Comparison of ENCODE assay signal across 23 mouse cellular contexts in genomic region chr6:28599120-28599519, GRCm38 (mm10).
DNase-seq lines count a peak whose midpoint lies in the region; ATAC-seq lines count a peak whose summit lies in the region.
"Had no signal": no experiment of that assay in that cellular context is flagged by ENCODE, and none has a peak within 500 bp of the region (broad histone marks: within the 10 kb centered on the region; RNA-seq: fewer than 3 reads in every experiment).

No protein-coding gene starts in this region.

- WGBS in liver, embryonic 11.5 days = 46% methylated on average over 5 of the region's 5 CpGs

- H3K9ac ChIP-seq in liver, embryonic 11.5 days (ENCODE audit: low read depth, low read length) = no peak overlapping the region
- H3K9ac ChIP-seq: embryonic facial prominence, embryonic 12.5 days; forebrain, embryonic 15.5 days; heart, embryonic 12.5 days; hindbrain, embryonic 13.5 days; kidney, embryonic 15.5 days; limb, embryonic 12.5 days; lung, embryonic 15.5 days; neural tube, embryonic 15.5 days had no signal

- peaks cover 43% of the 10 kb centered on the region for H3K4me1 ChIP-seq in liver, embryonic 11.5 days (replicated peaks; ENCODE audit: control insufficient read depth, insufficient read depth, low read length)
- H3K4me1 ChIP-seq: forebrain, embryonic 15.5 days had no signal

- peak overlapping the region; percentile 47 for H3K4me2 ChIP-seq in liver, embryonic 11.5 days
- H3K4me2 ChIP-seq: embryonic facial prominence, embryonic 12.5 days; forebrain, embryonic 15.5 days; heart, embryonic 12.5 days; hindbrain, embryonic 13.5 days; kidney, embryonic 15.5 days; limb, embryonic 12.5 days; lung, embryonic 15.5 days; neural tube, embryonic 15.5 days had no signal

- DNase-seq in CD4-positive helper T cell, adult 2 months (ENCODE audit: low read depth, low spot score) = peak; percentile 19
- peak; percentile 87 for DNase-seq in MEL-GATA-1-ER (ENCODE audit: extremely low read depth, low read depth)
- DNase-seq in liver, embryonic 11.5 days (ENCODE audit: low spot score) = no peak
- DNase-seq in gastrocnemius, postnatal 10 days = no peak
- no peak for DNase-seq in cerebellum, adult 18-20 months
- no peak for DNase-seq in urinary bladder, postnatal 14 days (ENCODE audit: low spot score)
- DNase-seq: adrenal gland, adult 2 months; cerebellum, adult 9-10 months; heart, postnatal 14 days; kidney, postnatal 4 days; lung, postnatal 4 days; midbrain, embryonic 14.5 days; right cerebral cortex, postnatal 25 days had no signal

- H3K4me3 ChIP-seq in liver, embryonic 11.5 days (ENCODE audit: low read depth, low read length) = no peak overlapping the region
- H3K4me3 ChIP-seq: embryonic facial prominence, embryonic 12.5 days; forebrain, embryonic 15.5 days; heart, embryonic 12.5 days; hindbrain, embryonic 13.5 days; kidney, embryonic 15.5 days; limb, embryonic 12.5 days; lung, embryonic 15.5 days; neural tube, embryonic 15.5 days had no signal

- no peaks in the 10 kb centered on the region for H3K27me3 ChIP-seq in liver, embryonic 11.5 days (replicated peaks; ENCODE audit: control insufficient read depth, insufficient read depth, low read length)
- H3K27me3 ChIP-seq: embryonic facial prominence, embryonic 12.5 days; forebrain, embryonic 15.5 days; heart, embryonic 12.5 days; hindbrain, embryonic 13.5 days; kidney, embryonic 15.5 days; limb, embryonic 12.5 days; lung, embryonic 15.5 days; neural tube, embryonic 15.5 days had no signal

- peak overlapping the region; percentile 79 for H3K27ac ChIP-seq in liver, embryonic 11.5 days (ENCODE audit: low read depth, low read length)
- H3K27ac ChIP-seq: embryonic facial prominence, embryonic 12.5 days; forebrain, embryonic 15.5 days; hindbrain, embryonic 13.5 days; kidney, embryonic 15.5 days; limb, embryonic 12.5 days; lung, embryonic 15.5 days; neural tube, embryonic 15.5 days had no signal

- H3K36me3 ChIP-seq in liver, embryonic 11.5 days (ENCODE audit: control insufficient read depth, insufficient read depth, low read length) = no peaks in the 10 kb centered on the region
- H3K36me3 ChIP-seq: embryonic facial prominence, embryonic 12.5 days; forebrain, embryonic 15.5 days; heart, embryonic 12.5 days; hindbrain, embryonic 13.5 days; kidney, embryonic 15.5 days; limb, embryonic 12.5 days; lung, embryonic 15.5 days; neural tube, embryonic 15.5 days had no signal

- H3K9me3 ChIP-seq in liver, embryonic 11.5 days (ENCODE audit: control insufficient read depth, low read length) = no peaks in the 10 kb centered on the region
- H3K9me3 ChIP-seq: embryonic facial prominence, embryonic 12.5 days; forebrain, embryonic 15.5 days; G1E; heart, embryonic 12.5 days; hindbrain, embryonic 13.5 days; kidney, embryonic 15.5 days; limb, embryonic 12.5 days; lung, embryonic 15.5 days; neural tube, embryonic 15.5 days had no signal

- peak; percentile 88 for ATAC-seq in liver, embryonic 11.5 days (replicated peaks; ENCODE audit: low FRiP score)
- ATAC-seq in megakaryocyte, adult 5-6 weeks (ENCODE audit: poor library complexity, severe bottlenecking) = peak; percentile 49
- ATAC-seq: forebrain, embryonic 15.5 days had no signal

Comparison
In these comparisons a context has a peak if more than half of its experiments do, and no peak if none do; other contexts are left out.
1. DNase-seq: peak in CD4-positive helper T cell, adult 2 months (single experiment) and MEL-GATA-1-ER (single experiment); none in liver, embryonic 11.5 days (single experiment), gastrocnemius, postnatal 10 days (single experiment), cerebellum, adult 18-20 months (0 of 2) and urinary bladder, postnatal 14 days (single experiment).